Mouse (Mus musculus) C2C12 (cell line): ENCODE results near the gene Mcf2l.

Experiments used
- CEBPB ChIP-seq: IDR thresholded peaks from one replicate; pipeline ENCODE4 v1.6.1; 2011; ENCODE audit warnings: low read depth, mild to moderate bottlenecking, control low read depth, moderate library complexity
- CTCF ChIP-seq: IDR thresholded peaks from one replicate; pipeline ENCODE4 v1.5.1; 2011; ENCODE audit not compliant: control insufficient read depth, insufficient read depth, insufficient read length
- FOSL1 ChIP-seq: IDR thresholded peaks from one replicate; pipeline ENCODE4 v1.8.0; 2011; ENCODE audit warnings: mild to moderate bottlenecking, low read length; ENCODE audit not compliant: poor library complexity, insufficient read depth, severe bottlenecking
- MAX ChIP-seq: IDR thresholded peaks from one replicate; pipeline ENCODE4 v1.6.1; 2011; ENCODE audit warnings: mild to moderate bottlenecking, control low read depth
- MYOD1 ChIP-seq: IDR thresholded peaks from one replicate; pipeline ENCODE4 v1.6.1; 2011; ENCODE audit warnings: low read depth; ENCODE audit not compliant: control insufficient read depth, insufficient read length
- MYOG ChIP-seq: IDR thresholded peaks from one replicate; pipeline ENCODE4 v1.6.1; 2011; ENCODE audit not compliant: control insufficient read depth, insufficient read length; ENCODE audit errors: extremely low read depth

- no peak for TF ChIP-seq CTCF
- TF ChIP-seq MYOD1: no peak
- TF ChIP-seq MAX: no peak
- no peak for TF ChIP-seq FOSL1
- TF ChIP-seq MYOG: no peak
- no peak for TF ChIP-seq CEBPB
These were observed 114.0 kb downstream of the Mcf2l start for GRCm38 (mm10) chr8:12987571-12987970.
